Mouse (Mus musculus): Measurements from ENCODE around the gene Olfr578.

Olfr578 gene

DNA sequence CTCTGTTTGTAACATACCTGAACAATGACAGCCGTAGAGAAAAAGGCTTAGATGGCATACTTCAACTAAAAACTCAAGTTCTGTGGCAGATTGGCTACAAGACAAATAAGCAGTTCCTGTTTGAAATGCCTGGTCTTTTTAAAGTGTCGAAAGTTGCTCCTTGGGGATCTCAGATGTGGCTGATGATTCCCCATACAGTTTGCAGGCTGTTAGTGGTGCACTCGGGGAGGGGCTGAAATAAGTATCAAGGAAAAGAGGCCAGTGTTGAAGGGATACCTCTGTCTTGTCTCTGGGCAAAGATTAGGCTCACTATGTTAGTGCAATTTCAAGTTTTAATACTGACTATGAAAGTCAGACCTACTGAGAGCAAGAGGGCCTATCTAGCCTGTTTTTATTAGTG lies at the start of gene Olfr578:
TSS of gene Olfr578 (minus strand) at position 101 of the 400 bp plus-strand sequence.
- no peak for DNase-seq (ENCODE audit: low spot score in 2 of 2)

DNA sequence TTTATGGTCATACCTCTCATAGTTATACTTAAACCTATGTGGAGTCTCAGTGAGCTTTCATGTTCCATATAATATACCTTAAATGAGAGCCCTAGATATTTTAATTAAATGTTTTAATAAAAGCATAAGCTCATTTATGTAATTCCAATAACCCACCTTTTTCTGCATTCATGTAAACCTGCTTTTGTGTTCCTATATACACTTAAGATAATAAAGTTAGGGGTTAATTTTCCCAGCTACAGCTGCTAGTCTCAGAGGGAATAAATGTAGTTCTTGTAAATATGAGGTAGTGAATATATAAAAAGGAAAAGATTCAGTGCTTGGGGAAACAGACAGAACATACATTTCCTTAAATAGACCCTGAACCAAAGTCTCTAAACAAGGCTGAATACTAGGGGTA lies 48.6 kb upstream of the Olfr578 start, which contains the start of gene Olfr582:
TSS of gene Olfr582 (plus strand) at position 301 of the 400 bp plus-strand sequence.
- DNase-seq (ENCODE audit: low spot score in 2 of 2) = no peak

DNA sequence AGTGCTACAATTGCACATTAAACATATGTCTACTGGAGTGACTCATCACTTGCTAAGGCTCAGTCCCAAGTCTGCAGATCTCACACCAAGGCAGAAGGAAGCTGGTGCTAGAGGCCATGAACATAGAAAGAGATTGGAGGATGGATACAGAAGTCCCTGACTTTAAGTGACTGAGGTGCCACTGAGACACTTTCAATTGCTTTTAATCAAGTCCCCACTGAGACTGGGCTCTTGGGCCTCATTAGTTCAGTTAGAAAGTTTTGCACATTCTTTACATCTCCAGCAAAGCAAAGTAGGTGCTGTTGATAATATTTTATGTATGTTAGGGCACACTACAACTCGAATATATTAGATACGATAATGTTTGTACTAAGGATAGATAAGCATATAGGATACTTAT lies 13.3 kb downstream of the Olfr578 start, which contains the start of gene Olfr577:
TSS of gene Olfr577 (minus strand) at position 101 of the 400 bp plus-strand sequence.
- no peak for DNase-seq (ENCODE audit: low spot score in 2 of 2)

DNA sequence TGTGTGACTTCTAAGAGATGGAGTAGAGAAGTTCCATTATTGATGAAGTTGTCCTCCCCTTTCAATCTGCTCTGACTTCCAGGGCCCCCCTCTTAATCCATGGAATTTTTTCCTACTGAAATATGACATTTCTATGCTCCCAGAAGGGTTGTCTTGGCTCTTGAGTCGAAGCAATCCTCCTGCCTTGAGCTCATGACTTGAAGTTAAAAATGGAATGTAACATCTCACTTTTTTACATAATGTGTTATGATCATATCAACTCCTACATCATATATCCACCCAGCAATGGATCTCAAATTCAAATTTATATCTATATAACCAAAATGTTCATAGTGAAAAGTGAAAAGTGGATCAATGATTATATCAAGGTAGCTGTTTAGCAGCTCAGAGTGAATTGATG lies 14.7 kb downstream of the Olfr578 start:
- DNase-seq (ENCODE audit: low spot score in 2 of 2) = no peak

DNA sequence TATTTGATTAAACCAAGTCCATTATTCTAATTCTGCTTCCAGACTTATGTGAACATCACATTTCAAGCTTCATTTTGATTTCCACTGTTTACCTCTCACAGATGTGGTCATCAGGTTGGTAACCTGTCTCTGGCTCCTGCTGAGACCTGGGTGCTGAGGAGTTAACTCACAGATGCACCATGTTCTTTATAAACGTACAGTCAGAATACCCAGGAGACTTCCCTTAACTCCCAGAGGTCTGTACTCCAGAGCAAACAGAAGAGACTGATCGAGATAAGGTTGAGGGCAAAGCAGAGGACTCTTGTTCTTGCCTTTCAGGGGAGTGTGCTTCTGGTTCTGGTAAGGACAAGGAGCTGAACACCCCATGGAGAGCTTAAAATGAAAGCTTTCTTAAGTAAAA lies 26.8 kb downstream of the Olfr578 start, which contains the start of gene Olfr576:
TSS of gene Olfr576 (plus strand) at position 301 of the 400 bp plus-strand sequence.
- DNase-seq (ENCODE audit: low spot score in 2 of 2) = no peak

DNA sequence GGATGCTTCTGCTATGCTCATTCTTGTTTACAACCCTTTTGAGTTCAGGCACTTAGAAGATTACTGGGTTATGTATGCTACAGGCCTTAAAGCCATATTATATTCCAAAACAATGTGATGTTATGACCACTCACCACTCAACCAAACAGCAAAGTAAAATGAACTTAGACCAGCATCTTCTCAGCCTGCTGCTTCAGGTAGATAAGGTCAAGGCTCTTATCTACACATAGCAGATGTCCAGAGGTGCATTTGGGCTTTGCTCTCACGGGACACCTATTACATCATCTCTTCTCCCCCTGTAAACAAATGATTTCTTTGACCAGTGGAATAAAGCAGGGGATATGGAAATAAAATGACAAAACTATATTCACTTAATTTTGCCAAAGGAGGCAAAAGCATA lies 30.5 kb downstream of the Olfr578 start, which contains the start of gene Olfr575:
TSS of gene Olfr575 (minus strand) at position 183 of the 400 bp plus-strand sequence.
- DNase-seq (ENCODE audit: low spot score in 2 of 2) = no peak

DNA sequence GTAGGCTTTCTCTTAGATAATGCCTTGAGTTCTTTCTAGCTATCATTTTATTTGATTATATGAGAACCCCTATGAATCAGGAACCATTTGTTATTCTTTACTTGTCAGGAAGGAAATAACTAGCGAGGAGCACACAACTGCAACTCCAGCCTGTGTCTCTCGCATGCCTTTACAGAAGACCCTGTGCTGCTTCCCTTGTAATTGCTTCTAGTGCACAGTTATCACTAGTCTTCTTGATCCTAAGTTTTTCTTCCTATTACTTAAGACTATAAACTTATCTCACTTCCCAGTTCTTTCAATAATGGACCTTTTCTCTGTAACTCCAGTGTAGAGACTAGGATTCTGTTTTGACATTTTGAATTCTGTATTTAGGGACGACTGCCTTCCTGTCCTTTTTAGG lies 31.0 kb downstream of the Olfr578 start:
- DNase-seq (ENCODE audit: low spot score in 2 of 2) = no peak

DNA sequence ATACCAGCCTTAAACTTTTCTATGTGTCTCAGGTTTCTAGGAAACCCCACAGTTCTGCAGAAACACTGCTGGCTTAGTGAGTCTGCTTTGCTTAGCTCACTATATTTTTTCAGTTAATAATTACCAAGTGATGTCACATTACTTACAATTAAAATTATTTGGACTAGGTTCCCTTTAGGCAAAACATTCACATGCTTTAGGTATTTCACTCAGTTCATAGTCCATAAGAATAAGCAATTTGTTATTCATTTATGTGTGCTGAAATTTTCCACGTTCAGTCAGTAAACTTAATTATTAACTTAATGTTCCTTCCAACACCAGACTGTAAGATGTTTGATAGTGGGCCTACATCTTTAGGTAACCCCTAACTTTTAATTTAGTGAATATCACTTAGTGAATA lies 38.4 kb downstream of the Olfr578 start:
- DNase-seq (ENCODE audit: low spot score in 2 of 2) = no peak

DNA sequence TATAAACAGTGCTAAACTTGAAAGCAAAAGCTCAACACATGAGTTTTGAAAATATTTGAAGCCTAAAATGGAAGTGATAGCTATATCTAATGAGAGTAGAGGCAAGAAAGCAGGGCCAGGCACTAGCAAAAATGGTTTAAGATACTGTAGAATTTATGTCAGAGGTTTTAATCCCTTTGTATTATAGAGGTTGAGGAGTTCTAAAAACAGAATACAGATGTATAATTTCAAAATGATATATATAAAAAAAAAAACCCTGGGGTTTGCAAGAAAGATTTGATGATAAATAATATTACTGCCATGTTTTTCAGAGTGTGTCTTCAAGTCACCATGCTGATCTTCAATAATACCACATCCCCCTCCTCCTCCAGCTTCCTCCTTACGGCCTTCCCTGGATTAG lies 41.0 kb downstream of the Olfr578 start, which contains the start of gene Olfr574:
TSS of gene Olfr574 (plus strand) at position 301 of the 400 bp plus-strand sequence.
- DNase-seq (ENCODE audit: low spot score in 2 of 2) = no peak

DNA sequence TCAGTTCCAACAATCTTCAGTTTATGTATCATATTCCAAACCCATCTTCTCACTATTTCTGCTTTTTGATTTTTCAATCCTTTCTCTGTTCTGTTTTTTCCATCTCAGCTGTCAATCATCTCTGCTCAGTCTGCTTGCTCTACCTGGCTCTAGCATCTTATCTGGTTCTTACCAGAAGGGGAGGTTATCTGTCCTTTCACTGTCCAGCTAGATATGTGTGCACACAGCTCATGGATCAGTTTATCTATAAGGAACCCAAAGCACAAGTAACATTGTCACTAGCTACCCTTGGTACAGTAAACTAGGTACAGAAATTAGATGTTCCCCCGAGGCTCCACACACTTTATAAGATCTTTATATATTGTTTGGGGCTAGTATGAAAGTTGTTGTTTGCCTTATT lies 45.7 kb downstream of the Olfr578 start:
- no peak for DNase-seq (ENCODE audit: low spot score in 2 of 2)

DNA sequence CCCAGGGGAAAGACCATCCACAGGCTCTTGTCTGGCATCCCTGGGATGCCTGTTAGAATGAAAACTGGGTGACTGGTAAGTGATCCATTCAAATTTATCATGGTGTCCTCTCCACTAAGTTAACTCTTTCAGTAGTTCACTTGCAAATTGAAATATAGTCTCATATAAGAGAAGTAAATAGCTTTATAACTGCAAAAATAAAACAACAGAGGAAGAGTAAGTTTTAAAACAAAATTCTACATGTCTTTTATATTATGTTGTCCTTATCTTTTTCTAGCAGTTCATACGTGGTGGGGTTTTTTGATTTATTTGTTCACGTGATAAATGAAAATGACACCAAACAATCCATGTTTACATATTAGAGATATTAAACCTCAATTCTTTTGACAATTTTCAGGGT lies 46.6 kb downstream of the Olfr578 start, which contains the start of gene Olfr573-ps1:
TSS of gene Olfr573-ps1 (minus strand) at position 101 of the 400 bp plus-strand sequence.
- no peak for DNase-seq (ENCODE audit: low spot score in 2 of 2)
